Mouse (Mus musculus): Measurements from ENCODE around the gene Hist1h2bj.

The Hist1h2bj gene

GRCm38 (mm10) chr13:22014411-22014845 is 28.6 kb upstream of the Hist1h2bj start:
- 12% methylated on average over 17 of the region's 17 CpGs for WGBS

GRCm38 (mm10) chr13:22015479-22016450 is 27.2 kb upstream of the Hist1h2bj start:
- WGBS: 16% methylated on average over 27 of the region's 27 CpGs

- 5% methylated on average over 44 of the region's 44 CpGs for WGBS
Measured at GRCm38 (mm10) chr13:22019934-22020835, 22.8 kb upstream of the Hist1h2bj start.

- WGBS: 4% methylated on average over 8 of the region's 8 CpGs
Measured at GRCm38 (mm10) chr13:22020901-22021339, 22.1 kb upstream of the Hist1h2bj start.

- WGBS: 3% methylated on average over 11 of the region's 11 CpGs
Measured at GRCm38 (mm10) chr13:22021581-22021980, 21.4 kb upstream of the Hist1h2bj start.

- WGBS: 2% methylated on average over 9 of the region's 9 CpGs
Measured at GRCm38 (mm10) chr13:22022241-22022640, 20.8 kb upstream of the Hist1h2bj start.

- 4% methylated on average over 35 of the region's 35 CpGs for WGBS
Measured at GRCm38 (mm10) chr13:22026058-22027031, 16.7 kb upstream of the Hist1h2bj start.

- WGBS: under 1% methylated on average over 40 of the region's 40 CpGs
Measured at GRCm38 (mm10) chr13:22028673-22029460, 14.1 kb upstream of the Hist1h2bj start.

- 31% methylated on average over 8 of the region's 8 CpGs for WGBS
Measured at GRCm38 (mm10) chr13:22029928-22030327, 13.1 kb upstream of the Hist1h2bj start.

- WGBS: 4% methylated on average over 4 of the region's 4 CpGs
Measured at GRCm38 (mm10) chr13:22030493-22030892, 12.5 kb upstream of the Hist1h2bj start.

GRCm38 (mm10) chr13:22033741-22034442 is 9.1 kb upstream of the Hist1h2bj start:
- WGBS: 55% methylated on average over 5 of the region's 5 CpGs

GRCm38 (mm10) chr13:22034443-22035266 is 8.4 kb upstream of the Hist1h2bj start:
- WGBS: 2% methylated on average over 14 of the region's 14 CpGs

- WGBS: 0% methylated on average over 30 of the region's 69 CpGs
Measured at GRCm38 (mm10) chr13:22035267-22036148, 7.5 kb upstream of the Hist1h2bj start, which contains the start of the genes Hist1h2ah and Hist1h2bk. TSS of gene Hist1h2ah (minus strand) at chr13:22035568. TSS of gene Hist1h2bk (plus strand) at chr13:22035870.

GRCm38 (mm10) chr13:22036149-22036956 is 6.7 kb upstream of the Hist1h2bj start:
- 4% methylated on average over 23 of the region's 23 CpGs for WGBS

- WGBS: 61% methylated on average over 3 of the region's 3 CpGs
Measured at GRCm38 (mm10) chr13:22036986-22037385, 6.0 kb upstream of the Hist1h2bj start.

- WGBS: 88% methylated on average over 2 of the region's 2 CpGs
Measured at GRCm38 (mm10) chr13:22037415-22037814, 5.6 kb upstream of the Hist1h2bj start.
